Mouse (Mus musculus): Measurements from ENCODE around the gene Nlrc5.

Gene Nlrc5

DNA sequence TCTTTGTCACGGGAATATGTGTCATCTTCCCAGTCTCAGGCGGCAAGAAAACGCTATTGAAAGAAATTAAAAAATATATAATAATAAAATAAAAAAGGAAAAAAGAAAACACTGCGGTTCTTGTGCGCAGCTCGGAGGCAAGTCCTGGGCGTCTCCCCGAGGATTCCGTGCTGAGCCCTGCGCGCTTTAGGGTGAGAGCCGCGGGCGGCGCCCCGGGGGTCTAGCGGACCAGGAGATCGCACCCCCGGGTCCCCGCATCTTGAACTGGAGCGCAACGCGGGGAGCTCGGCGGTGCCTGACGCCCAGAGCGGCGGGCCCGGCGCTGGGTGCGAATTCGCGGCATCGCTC lies 98.3 kb downstream of the Nlrc5 start:
- DNase-seq, result no peak

DNA sequence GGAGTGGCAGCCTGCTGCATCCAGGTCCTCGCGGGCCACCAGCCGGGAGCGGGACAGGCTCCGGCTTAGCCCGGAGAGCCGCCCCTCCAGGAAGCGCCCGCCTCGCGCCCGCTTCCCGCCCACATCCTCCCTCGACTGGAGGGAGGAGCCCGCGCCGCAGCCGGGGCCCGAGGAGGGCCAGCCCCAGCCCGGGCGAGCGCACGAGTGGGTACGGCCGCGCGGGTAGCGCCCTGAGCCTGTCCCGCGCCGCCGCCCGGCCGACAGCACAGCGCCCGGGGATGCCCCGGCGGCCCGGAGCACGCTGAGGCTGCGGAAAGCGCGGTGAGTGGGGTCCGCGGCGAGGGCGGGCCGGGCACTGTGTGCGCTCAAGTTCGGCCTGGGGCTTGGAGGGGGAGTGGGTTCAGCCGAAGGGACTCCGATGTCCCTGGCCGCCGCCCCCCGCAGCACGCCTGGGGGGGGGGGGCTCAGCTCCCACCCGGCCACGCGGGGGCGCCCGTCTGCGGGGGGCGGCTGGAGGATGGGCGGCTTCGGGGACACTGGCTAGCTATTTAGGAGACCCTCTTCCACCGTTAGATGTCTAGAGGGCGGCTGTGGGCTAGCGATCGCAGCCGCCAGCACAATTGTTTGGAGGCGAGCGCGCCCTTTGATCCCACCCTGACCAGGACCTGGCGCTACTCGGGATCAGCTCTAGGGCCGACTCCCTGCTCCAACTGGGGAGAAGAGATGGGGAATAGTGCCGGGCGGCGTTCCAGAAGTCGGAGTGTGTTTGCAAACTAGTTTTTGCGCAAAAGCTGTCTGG lies 98.9 kb downstream of the Nlrc5 start, which contains the start of gene Cpne2:
TSS of gene Cpne2 (plus strand) at position 118 of the 799 bp plus-strand sequence.
- peak; percentile 47 for DNase-seq

DNA sequence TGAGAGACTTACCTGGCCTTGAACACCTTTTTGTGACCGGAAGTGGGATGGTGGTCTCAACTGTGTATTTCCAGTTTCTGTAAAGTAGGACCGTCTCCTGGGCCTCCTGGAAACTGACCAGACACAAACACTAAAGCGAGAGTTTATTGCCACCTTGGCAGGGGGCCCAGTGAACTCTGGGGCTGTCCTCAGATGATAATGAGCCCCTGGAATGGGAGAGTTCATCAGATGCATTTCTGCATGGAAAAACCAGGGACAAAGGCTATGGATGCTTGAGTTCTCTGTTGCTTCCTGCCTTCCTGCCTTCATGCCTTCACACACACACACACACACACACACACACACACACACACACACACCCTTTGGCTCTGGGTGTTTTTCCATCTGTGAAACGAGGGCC lies 100.5 kb downstream of the Nlrc5 start:
- peak; percentile 40 for DNase-seq

DNA sequence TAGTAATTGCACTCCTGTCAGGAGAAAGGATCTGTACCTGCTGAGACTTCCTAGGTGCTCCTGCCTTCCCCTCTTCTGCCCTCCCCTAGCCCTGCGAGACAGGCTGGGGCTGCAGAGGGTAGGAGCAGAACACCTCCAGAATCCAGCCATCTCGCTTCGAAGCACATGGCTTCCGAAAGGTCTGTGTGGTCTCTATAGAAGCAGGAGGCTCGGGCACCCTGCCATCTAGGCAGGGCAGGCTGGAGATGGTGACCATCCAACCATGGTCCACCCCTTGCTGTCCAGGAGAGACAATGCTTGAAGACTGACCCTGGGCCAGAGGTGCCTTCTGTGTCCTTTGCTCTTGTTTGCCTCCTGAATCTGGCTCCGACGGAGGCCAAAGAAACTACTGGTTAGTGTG lies 101.5 kb downstream of the Nlrc5 start:
- peak; percentile 31 for DNase-seq

DNA sequence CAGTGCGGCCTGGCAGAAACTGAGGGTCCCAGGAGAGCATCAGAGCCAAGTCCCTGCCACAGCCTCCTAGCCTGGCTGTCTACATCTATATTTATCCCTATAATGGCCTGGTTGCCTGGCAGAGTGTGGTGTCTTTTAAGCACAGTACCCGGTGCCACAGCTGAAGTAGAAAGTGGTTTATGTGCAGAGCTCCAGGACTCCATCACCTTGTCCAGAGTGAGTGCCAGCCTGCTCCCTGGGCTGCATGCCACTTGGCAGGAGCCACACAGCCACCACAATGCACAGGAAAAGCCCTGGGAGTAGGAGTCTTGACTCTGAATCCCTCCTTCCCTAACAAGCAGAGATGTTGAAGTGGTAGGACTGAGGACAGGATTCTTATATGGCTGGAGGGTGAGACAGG lies 103.3 kb downstream of the Nlrc5 start:
- no peak for DNase-seq

DNA sequence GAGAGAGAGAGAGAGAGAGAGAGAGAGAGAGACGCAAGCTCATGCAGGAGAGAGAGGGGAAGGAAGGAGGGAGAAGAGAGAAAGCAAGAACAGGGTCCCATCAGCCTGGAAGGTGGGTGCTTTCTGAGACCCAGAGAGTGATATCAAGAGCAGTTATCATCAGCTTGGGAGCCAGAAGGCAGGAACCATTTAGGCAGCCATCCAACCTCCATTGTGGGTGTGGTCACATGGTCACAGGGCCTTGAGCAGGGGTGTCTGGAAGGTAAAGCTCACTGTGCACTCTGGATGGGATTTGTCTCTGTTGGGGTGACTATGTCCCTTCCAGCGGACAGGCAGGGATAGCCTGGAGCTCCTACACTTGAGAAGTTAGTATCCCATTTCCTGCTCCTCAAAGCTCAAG lies 105.9 kb downstream of the Nlrc5 start:
- DNase-seq, result no peak

DNA sequence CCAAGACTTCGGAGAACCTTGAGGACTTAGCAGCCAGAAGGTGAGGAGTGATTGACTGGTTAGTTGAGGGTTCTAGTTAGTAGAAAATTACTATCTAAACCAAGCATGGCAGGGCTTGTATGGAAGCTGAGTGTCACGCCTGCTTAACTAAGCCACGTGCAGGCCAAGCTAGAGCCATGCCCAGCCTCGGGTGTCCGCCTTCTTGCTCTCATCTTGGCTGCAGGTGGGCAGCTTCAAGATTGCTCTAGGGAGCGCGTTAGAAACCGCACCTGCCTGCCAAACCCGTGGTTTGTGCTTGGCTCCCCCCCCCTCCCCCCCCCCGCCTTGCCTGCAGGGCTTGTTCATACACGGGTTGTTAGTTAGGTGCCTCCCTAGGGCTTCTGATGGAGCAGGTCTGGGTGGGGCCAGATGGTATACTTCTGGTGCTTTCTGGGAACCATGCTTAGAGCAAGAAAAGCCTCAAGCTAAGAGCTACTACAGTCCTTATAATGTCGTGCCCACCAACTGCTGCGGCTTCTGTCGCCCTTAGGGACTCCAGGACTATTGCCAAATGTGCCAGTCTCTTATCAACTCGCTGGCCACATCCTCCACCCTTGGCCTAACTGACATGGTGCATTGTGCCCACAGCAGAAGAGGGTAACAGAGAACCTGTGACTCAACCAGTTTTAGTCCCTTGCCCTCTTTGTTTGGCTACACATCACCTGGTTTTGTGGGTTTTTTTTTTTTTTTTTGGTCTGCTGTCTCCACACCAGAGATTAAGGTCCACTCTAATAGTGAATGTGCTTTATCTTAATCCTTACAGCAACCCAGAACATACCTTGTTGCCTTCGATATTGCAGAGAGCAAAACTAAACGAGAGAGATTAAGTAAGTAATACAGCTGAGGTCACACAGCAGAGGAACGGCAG lies 107.0 kb downstream of the Nlrc5 start:
- no peak for DNase-seq

DNA sequence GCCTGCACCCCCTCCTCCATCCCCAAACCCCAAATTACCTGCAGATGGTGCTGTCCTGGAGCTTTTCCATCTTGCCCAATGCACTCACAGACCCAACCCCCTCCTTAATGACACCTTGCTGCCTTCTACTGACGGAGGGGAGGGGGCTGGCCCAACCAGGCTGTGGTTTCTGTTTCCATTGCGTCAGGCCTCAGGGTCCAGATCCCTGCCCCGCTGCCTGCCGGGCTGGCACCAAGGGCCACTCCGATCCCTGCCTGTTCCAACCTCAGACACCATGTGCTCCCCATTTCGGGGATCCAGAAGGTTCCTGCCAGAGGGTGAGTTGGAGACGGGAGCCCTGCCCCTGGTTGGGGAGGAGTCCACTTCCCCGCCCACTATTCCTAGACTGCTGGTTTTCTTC lies 109.8 kb downstream of the Nlrc5 start:
- DNase-seq, result no peak

DNA sequence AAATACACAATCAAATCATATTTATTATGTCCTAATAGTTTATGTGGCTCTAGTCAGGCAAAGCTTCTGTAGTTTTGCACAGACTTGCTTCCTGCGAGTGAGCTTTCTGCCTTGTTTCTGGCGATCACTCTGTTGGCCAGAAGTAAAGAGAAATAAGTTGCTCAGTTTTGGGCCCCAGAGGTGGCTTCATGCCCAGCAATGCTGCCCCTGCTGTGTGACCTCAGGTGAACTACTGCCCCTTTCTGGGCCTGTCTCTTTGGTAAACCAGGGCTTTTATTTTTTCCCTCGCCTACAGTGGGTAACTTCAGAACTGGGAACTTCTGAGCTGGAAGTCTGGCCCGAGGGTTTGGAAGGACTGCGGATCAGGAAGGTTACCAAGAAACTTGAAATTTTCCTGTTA lies 114.9 kb downstream of the Nlrc5 start:
- no peak for DNase-seq

DNA sequence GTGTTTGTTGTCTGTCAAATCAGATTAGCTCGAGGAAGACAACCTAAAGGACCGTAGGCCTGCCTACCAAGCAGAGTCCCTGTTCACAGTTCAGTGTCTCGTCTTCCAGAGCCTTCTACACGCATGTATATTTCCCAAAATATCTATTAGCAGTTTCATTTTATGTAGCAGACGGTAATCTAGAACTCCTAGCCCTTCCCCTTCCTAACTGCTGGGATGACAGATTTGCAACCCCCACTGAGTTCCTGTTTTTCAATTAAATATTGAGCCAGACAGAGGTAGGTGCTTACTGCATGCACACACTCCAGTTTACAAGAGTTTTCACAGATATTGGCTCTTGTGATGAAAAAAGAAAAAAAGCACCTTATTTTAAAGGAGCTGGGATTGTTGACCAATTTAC lies 115.3 kb downstream of the Nlrc5 start:
- no peak for DNase-seq

DNA sequence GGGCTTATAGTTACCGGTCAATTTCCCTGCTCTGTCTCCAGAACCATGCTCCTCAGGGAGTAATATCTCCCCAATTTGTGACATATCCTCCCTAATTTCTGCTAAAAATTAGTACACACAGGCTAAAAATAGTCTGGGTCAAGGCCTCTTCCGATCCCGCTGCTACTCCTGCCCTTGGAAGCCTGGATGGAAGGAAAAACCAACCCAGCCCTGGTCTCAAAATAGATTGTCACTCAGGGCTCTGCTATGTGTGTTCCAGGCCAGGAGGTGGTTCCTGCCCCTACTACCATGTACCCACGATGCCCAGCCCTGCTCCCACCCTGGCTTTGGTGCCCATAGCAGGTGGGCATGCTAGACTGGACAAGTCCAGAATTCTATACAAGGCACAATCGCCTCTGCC lies 115.8 kb downstream of the Nlrc5 start:
- peak; percentile 31 for DNase-seq

DNA sequence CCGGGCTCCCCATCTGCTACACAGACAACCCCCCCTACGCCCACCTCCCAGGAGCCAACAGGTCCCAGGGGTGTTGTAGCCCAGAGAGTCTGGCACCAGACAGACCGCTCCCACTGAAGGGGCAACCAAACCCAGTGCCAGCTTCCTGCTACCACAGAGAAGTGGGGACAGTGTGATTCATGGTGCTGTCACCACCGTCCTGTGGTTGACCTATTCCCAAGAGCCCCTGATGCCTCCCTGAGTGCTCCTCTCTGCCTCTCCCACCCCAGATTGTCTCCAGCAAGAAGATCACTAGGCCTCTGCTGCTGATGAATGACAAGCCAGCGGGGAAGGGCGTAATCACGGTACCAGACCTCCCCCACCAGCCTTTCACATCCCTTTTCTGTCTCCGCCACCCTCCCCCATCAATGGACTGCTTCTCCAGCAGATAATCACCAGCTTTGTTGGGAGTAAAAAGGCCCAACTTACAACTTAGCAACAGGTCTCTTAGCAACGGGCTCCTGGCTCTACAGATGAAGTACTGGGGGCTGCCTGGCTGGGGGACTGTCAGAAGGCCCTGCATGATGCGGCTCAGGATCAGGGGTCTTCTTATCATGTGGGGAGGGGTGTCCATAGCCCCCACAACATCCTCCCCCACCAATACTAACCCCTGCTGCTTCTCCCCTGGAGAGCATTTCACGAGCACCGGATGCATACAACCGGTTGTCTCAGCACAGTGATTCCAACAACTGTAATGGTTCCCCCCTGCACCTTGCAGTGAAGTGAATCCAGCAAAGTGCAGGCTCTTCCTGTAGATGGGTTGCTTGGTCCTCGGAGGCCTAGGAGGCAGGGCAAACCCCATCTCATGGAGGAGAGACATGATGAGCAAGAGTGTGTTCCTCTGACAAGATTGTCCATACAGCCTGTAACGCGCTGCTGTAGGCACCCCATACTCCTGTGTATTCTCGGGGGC lies 117.6 kb downstream of the Nlrc5 start:
- DNase-seq, result no peak

DNA sequence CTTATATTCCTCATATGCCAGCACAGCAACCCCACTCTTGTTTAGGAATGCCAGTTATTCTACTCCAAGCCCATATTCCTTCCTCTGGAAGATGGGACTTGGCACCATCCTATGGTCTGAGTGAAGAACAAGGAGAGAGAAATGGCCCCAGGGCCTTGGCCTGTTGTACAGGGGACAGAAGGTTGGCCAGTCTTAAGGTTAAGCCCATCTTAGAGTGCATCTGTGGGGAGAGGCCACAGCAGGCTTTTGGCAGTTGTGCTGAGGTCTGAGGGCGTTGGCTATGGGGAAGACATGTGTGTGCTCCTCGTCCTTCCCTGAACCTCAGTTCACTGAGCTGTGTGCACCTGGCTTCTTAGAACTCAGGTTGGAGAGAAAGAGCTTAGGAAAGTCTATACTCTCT lies 118.5 kb downstream of the Nlrc5 start:
- DNase-seq, result no peak

DNA sequence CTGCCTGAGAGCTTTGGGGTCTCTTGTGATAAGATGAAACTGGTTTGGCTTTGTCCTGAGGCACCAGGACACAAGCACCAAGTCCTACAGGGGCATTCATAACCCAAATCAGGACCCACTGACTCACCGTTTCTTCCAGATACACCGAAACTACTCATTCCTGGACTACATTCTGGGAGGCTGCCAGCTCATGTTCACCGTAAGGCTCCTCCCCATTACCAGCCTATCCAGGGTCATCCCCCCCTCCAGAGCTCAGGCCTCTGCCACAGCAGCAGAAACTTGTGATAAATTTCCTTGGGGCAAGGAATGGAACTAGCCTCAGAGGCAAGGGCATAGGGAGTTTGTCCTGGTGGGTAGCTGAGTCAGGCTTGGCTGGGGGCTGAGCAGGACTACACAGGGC lies 123.1 kb downstream of the Nlrc5 start:
- no peak for DNase-seq

DNA sequence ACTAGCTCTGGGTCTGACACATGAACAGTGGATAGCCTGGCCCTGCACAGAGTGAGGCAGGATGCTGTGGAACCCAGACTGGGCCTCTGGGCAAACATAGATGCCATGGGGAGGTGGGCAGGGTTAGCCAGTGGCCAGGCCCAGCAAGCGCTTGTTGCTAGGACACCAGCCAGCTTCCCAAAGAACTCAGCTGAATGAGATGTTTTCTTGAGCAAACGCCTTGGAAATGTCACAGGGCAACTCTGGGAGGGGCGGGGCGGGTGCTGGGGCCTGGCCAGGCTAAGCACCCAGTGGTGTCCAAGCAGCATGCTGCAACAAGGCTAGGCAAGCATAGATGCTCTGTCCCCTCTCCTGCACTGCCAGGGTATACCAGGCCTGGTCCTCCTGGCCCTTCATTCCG lies 127.1 kb downstream of the Nlrc5 start:
- no peak for DNase-seq

DNA sequence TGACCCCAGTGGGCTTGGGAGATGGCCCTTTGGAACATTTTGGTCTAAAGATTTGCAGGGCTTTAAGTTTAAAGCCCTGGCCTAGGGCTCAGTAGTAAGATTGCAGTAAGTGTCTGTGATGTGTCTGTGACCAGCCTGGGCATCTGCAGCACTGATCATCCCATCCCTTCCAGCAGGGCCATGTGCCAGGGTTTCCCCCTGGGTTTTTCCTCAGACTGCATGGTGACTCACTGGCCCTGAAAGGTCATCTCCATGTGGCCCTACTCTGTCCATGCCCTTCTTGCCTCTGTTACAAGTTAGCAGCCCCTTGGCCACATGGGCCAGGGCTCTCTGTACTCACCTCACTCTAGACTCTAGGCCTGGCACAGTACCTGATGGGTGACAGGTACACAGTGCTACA lies 130.3 kb downstream of the Nlrc5 start:
- no peak for DNase-seq

DNA sequence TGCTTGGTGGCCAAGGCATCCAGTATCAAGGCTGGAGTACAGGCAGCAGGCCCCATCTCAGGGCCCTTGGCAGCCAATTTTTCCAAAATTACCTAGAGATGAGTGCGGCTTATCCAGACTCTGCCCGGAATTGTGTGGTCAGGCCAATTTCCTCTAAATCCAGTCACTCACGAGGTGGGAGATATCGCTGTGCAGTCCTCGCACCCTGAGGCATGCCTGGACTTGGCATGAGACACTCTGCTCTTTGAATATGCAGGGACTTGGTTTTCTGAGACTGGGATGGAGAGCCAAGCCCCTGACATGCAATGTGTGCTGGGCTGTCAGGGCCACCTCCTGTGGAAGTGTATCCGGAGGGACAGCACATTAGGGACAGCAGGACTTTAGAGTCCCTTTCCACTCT lies 131.9 kb downstream of the Nlrc5 start:
- no peak for DNase-seq

DNA sequence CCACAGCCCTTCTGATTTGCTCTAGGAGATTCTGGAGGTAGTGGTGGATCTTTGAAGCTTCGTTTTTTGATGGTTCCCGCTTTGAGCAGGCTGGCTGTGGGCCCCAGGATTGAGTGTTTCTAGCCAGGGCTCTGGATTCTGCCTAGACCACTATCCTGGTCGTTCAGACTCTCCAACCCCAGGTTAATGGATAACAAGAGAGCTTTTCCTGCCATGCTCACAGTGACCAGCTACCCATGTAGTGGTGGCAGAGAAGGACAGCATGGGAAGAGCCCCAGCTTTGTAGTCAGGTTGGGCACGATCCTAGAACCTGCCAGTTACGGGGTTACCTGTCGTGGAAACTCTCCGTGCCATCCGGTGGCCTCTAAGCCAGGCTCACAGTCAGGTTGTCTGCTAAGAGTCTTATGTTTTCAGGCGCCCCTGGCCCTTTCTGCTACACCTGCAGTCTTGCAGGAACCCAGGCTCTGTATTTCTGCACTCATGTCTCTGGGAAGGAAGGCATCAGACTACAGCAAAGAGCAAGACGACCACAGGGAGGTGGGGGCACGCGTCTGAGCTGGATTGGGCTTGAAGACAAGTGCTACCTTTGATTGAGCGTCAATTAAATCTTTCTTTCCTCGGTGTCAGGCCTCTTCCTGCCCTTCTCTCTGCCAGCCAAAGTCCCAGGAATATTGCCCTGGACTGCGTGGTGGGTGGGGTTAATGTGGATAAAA lies 132.4 kb downstream of the Nlrc5 start:
- DNase-seq, result peak; percentile 17

DNA sequence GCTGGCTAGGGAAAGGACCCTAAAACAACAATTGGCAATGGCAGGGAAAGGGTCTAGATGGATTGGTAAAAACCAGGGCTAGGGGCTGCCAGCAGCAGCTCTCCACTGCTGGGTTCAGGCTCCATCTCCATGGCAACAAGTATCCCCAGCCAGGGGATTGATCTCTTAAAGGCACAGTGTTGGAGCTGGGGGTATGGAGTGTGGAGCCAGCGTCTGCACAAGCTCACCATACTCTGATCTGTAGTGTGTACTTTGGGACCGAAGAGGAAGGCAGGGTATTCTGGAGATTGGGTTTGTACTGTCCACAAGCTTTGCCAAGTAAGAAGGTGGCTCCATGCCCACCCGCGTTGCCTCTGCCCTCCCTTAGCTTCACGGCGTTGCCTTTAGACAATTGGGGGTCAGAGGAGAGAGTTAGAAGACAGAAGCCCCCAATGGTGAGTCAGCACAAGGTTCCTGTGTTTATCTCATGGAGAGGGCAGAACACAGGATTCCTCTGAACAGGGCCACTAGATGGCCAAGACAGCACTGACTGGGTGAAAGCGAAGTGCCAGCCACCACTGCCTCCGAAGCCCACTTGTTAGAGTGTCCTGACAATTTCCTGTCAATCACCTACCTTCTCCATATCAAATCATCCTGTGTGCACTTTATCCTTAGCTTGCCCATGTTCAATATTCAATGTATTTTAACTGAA lies 133.1 kb downstream of the Nlrc5 start:
- DNase-seq, result no peak

DNA sequence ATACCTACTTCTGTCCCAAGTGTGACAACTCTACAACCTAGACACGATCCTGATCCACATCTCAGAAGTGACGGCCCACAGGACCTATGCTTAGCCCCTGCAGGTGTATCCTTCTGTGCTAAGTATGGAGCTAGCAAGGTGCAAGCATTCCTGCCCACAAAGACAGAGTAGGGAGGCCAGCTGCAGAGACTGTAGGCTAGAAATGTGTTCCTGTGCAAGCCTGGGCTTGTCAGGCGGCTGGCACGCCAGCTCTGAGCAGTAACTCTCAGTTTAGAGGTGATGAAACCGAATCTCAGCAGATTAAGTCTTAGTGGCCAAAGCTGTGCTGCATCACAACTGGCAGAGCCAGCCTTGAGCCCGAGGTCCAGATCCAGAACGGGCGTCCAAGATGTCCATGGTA lies 133.9 kb downstream of the Nlrc5 start:
- DNase-seq, result no peak

DNA sequence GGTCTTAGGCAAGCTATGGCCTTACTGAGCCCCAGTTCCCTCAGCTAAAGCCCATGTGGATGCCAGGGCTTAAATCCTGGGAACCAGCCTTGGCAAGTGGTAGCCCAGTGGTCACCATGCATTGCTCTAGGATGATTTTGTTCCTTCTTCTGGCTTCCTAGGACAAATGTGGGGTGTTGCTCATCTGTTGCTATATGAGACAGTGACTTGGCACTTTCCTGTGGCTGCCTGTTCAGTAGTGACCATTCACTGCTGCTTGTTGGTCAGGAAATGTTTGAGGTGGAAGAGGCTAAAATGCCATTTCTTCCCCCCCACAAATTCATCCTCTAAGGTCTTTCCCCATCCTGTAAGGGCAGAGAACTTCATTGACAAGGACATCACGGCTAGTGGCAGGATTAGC lies 135.3 kb downstream of the Nlrc5 start:
- DNase-seq, result no peak

DNA sequence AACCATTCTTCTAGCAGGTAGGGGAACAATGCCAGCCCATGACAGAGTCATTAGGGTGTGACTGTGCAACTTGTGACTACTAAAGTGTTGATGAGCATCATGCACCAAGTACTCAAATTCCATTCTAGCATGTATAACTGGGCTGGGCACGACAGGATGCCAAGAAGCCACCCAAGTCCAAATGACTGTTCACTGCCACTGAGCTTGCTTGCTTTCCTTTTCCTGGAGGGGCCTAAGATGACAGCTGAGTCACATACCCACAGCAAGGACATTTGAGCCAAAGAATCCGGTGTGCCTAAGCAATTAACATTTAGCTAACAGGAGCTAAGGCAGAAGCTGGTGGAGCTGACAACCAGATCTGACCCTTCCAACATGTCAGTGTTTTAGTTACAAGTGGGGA lies 137.7 kb downstream of the Nlrc5 start:
- DNase-seq, result no peak
